Mouse (Mus musculus): ENCODE measurements at regions not wholly inside any gene's neighbourhood (a gene's known extent, or its start where the extent isn't known, plus 50 kb on each side); places are given as distances from the start of the nearest gene placed in this dataset.

DNA sequence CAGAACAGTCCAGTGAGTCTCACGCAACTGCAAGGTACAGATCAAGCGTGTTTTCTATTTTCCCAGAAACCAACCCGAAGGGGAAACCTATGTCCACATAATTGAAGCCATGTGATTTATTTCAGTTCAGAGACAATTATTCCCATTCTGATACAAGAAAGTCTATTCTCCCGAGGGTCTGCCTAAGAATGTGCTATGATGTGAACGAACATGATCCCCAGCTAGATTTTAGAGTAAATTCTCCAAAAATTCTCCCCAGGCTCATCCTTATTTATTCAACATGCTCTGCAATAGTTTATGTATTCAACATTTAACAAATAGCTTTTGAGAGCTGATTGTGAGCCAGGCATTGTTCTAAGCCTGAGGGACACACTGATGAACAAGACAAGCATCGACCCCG, 277.9 kb upstream of the Cdh5 start:
- H3K36me3 ChIP-seq (ENCODE audit: control insufficient read depth, insufficient read depth, low read length), result no peaks in the 10 kb centered on the region
- no peaks in the 10 kb centered on the region for H3K4me1 ChIP-seq (ENCODE audit: control insufficient read depth, insufficient read depth, low read length)
- H3K4me3 ChIP-seq (ENCODE audit: control insufficient read depth, low read depth, low read length), result no peak overlapping the region
- no peak overlapping the region for H3K27ac ChIP-seq (ENCODE audit: control insufficient read depth, insufficient read depth, low read depth, low read length)
- H3K27me3 ChIP-seq (ENCODE audit: control insufficient read depth, insufficient read depth, low read length), result no peaks in the 10 kb centered on the region
- no peak for TF ChIP-seq POLR2A (IDR thresholded peaks at IDR 0.05; ENCODE audit: control insufficient read depth, low read depth, low read length)
- no peak for TF ChIP-seq CTCF (IDR thresholded peaks at IDR 0.05; ENCODE audit: control insufficient read depth, insufficient read depth, insufficient replicate concordance, low read depth, low read length)

DNA sequence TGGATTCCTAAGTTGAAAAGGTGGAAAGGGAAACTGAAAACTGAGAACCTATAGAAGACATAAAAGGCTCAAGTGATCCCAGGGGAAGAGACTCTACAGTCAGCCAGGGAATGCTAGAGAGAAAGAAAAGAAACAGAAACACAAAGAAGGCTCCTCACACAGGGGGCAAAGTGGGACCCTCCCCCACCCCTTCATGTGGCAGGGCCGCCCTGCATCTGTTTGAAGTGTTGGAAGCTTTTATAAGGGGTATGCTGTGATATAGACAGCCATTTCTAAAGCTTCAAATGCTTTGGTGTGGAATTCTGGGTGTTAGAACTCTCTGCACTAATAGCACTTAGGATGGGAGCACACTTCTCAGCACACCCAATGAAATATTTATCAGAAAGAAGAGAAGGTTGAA, 276.7 kb upstream of the Cdh5 start:
- no peak overlapping the region for H3K4me3 ChIP-seq (ENCODE audit: control insufficient read depth, low read depth, low read length)
- no peaks in the 10 kb centered on the region for H3K4me1 ChIP-seq (ENCODE audit: control insufficient read depth, insufficient read depth, low read length)
- no peaks in the 10 kb centered on the region for H3K27me3 ChIP-seq (ENCODE audit: control insufficient read depth, insufficient read depth, low read length)
- no peaks in the 10 kb centered on the region for H3K36me3 ChIP-seq (ENCODE audit: control insufficient read depth, insufficient read depth, low read length)
- TF ChIP-seq CTCF (IDR thresholded peaks at IDR 0.05; ENCODE audit: control insufficient read depth, insufficient read depth, insufficient replicate concordance, low read depth, low read length) (no peak), POLR2A (IDR thresholded peaks at IDR 0.05; ENCODE audit: control insufficient read depth, low read depth, low read length) (no peak)
- H3K27ac ChIP-seq (ENCODE audit: control insufficient read depth, insufficient read depth, low read depth, low read length), result no peak overlapping the region

DNA sequence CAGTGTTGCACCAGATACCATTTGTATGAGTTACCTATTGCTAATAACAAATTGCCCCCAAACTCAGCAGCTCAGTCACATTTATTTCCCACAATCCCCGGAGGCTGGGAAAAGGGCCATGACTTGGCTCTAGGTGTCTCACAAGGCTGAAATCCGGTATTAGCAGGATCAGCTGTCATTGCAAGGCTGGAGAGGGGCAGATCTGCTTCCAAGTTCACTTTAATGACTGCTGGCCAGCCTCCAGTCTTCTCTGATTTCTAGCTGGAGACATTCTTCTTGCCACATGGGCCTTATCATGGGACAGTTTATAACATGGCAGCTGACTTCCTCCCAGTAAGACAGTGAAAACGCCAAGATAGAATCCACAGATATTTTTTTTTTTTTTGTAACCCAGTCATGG, 276.1 kb upstream of the Cdh5 start:
- H3K27me3 ChIP-seq (ENCODE audit: control insufficient read depth, insufficient read depth, low read length), result no peaks in the 10 kb centered on the region

DNA sequence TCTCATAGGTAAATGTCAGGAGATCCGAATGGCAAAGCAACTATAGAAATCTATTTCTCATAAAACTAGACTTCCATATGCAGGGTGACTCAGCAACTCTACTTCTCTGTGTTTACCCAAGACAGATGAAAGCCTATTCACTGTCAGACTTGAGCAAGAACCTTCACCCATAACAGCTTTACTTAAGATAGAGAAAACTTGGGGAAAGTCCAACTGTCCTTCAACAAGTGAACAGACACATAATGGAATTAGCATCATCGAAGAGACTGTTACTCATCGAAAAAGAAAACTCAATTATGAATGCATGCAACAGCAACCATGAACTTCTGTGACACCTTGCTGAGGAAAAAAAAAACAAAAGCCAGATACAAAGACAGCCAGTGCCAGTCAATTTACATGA, 271.0 kb upstream of the Cdh5 start:
- Histone ChIP-seq H3K27ac (ENCODE audit: control insufficient read depth, insufficient read depth, low read depth, low read length) (no peak overlapping the region), H3K4me1 (ENCODE audit: control insufficient read depth, insufficient read depth, low read length) (no peaks in the 10 kb centered on the region), H3K36me3 (ENCODE audit: control insufficient read depth, insufficient read depth, low read length) (no peaks in the 10 kb centered on the region), H3K4me3 (ENCODE audit: control insufficient read depth, low read depth, low read length) (no peak overlapping the region), H3K27me3 (ENCODE audit: control insufficient read depth, insufficient read depth, low read length) (no peaks in the 10 kb centered on the region)
- no peak for TF ChIP-seq CTCF (IDR thresholded peaks at IDR 0.05; ENCODE audit: control insufficient read depth, insufficient read depth, insufficient replicate concordance, low read depth, low read length)
- TF ChIP-seq POLR2A (IDR thresholded peaks at IDR 0.05; ENCODE audit: control insufficient read depth, low read depth, low read length), result no peak

More for the DNA sequence above, 276.1 kb upstream of the Cdh5 start:
- Histone ChIP-seq H3K4me1 (ENCODE audit: control insufficient read depth, insufficient read depth, low read length) (no peaks in the 10 kb centered on the region), H3K36me3 (ENCODE audit: control insufficient read depth, insufficient read depth, low read length) (no peaks in the 10 kb centered on the region), H3K27ac (ENCODE audit: control insufficient read depth, insufficient read depth, low read depth, low read length) (no peak overlapping the region), H3K4me3 (ENCODE audit: control insufficient read depth, low read depth, low read length) (no peak overlapping the region)
- TF ChIP-seq CTCF (IDR thresholded peaks at IDR 0.05; ENCODE audit: control insufficient read depth, insufficient read depth, insufficient replicate concordance, low read depth, low read length), result no peak

DNA sequence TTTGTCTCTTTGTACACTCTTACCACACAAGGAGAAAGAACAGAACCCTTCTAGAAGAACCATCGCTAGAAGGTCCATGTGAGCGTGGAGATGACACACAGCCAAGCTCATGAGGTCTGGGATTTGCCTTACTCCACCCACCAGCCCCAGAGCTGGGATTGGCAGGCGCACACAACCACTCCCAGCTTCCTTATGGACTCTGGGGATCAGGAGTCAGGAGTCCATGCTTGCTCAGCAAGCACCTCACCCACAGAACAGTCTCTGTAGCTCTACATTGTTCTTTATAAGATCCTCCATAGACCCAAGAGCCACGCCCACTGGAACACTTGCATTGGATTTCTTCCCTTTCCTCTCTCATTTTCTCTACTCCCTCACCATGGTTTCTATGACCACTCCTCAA, 261.4 kb upstream of the Cdh5 start:
- H3K27ac ChIP-seq (ENCODE audit: control insufficient read depth, insufficient read depth, low read depth, low read length), result no peak overlapping the region
- no peaks in the 10 kb centered on the region for H3K4me1 ChIP-seq (ENCODE audit: control insufficient read depth, insufficient read depth, low read length)
- TF ChIP-seq CTCF (IDR thresholded peaks at IDR 0.05; ENCODE audit: control insufficient read depth, insufficient read depth, insufficient replicate concordance, low read depth, low read length) (no peak), POLR2A (IDR thresholded peaks at IDR 0.05; ENCODE audit: control insufficient read depth, low read depth, low read length) (no peak)
- no peaks in the 10 kb centered on the region for H3K27me3 ChIP-seq (ENCODE audit: control insufficient read depth, insufficient read depth, low read length)
- no peak overlapping the region for H3K4me3 ChIP-seq (ENCODE audit: control insufficient read depth, low read depth, low read length)
- no peaks in the 10 kb centered on the region for H3K36me3 ChIP-seq (ENCODE audit: control insufficient read depth, insufficient read depth, low read length)

DNA sequence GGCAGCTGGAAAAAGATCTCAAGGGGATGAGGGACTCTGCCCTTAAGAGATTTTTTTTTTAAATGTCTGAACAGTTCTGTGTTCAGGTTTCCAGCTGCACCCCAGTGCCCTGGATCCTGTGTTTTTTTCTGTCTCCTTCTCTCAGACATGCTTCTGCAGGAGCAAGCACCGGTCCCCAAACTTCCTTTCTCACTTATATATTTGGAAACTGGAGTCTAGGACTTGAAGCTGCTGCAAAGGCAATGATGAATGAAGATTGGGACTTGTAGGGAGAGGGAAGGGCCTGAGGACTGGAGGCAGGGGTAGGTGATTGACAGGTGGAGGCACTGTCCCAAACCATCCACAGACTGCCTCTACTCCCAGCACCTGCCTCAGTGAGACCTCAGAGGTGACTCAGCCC, 255.5 kb upstream of the Cdh5 start:
- TF ChIP-seq CTCF (IDR thresholded peaks at IDR 0.05; ENCODE audit: control insufficient read depth, insufficient read depth, insufficient replicate concordance, low read depth, low read length) (no peak), POLR2A (IDR thresholded peaks at IDR 0.05; ENCODE audit: control insufficient read depth, low read depth, low read length) (no peak)
- H3K27ac ChIP-seq (ENCODE audit: control insufficient read depth, insufficient read depth, low read depth, low read length), result no peak overlapping the region

DNA sequence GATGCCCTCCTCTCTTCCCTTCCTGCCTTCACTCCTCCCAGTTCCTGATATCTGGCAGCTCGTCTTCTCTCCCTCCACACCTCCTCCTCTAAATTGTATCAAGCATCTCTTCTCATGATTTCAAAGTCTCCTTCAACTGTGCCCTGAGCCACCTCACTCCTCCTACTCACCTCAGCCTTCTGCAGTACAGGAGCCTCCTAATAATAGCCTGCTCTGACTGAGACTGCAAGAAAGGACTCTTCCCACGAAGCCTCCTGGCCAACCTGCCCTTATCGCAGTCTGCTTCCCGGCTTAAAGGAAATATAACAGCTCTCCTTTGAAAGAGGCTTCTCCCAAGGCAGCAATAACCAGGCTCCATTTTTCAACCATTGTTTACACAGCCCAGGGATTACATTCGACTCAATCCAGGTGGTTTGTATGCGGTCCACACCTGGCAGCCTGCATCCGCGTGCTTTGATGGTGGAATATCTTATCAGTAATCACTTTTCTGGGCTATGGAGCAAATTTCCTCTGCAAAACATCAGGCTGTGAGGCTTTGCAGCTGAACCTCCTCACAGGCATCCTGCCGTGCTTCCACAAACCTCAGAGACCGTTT, 254.9 kb upstream of the Cdh5 start:
- TF ChIP-seq CTCF (IDR thresholded peaks at IDR 0.05; ENCODE audit: control insufficient read depth, insufficient read depth, insufficient replicate concordance, low read depth, low read length), result no peak
- TF ChIP-seq POLR2A (IDR thresholded peaks at IDR 0.05; ENCODE audit: control insufficient read depth, low read depth, low read length), result no peak
- H3K36me3 ChIP-seq (ENCODE audit: control insufficient read depth, insufficient read depth, low read length), result no peaks in the 10 kb centered on the region
- H3K27me3 ChIP-seq (ENCODE audit: control insufficient read depth, insufficient read depth, low read length), result no peaks in the 10 kb centered on the region
- H3K4me3 ChIP-seq (ENCODE audit: control insufficient read depth, low read depth, low read length), result no peak overlapping the region
- no peaks in the 10 kb centered on the region for H3K4me1 ChIP-seq (ENCODE audit: control insufficient read depth, insufficient read depth, low read length)
- no peak overlapping the region for H3K27ac ChIP-seq (ENCODE audit: control insufficient read depth, insufficient read depth, low read depth, low read length)

More for the DNA sequence above, 255.5 kb upstream of the Cdh5 start:
- Histone ChIP-seq H3K4me1 (ENCODE audit: control insufficient read depth, insufficient read depth, low read length) (no peaks in the 10 kb centered on the region), H3K27me3 (ENCODE audit: control insufficient read depth, insufficient read depth, low read length) (no peaks in the 10 kb centered on the region), H3K4me3 (ENCODE audit: control insufficient read depth, low read depth, low read length) (no peak overlapping the region), H3K36me3 (ENCODE audit: control insufficient read depth, insufficient read depth, low read length) (no peaks in the 10 kb centered on the region)

DNA sequence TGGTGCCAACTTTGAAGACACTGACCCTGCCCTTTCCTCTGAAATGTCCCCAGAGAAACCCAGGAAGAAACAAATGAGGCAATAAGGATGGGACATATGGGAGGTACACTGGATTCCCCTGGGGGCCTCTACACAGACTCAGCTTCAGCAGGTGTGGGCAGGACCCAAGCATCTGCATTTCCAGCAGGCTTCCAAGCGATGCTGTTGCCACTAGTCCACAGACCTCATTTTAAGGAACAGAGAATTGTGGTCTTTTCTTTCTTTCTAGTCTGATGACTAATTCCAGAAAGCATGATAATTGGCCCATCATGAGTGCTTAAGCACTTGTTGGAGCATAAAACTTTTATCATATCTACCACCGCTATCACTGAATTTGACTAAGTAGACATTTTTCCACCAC, 251.6 kb upstream of the Cdh5 start:
- no peak for TF ChIP-seq POLR2A (IDR thresholded peaks at IDR 0.05; ENCODE audit: control insufficient read depth, low read depth, low read length)
- no peak for TF ChIP-seq CTCF (IDR thresholded peaks at IDR 0.05; ENCODE audit: control insufficient read depth, insufficient read depth, insufficient replicate concordance, low read depth, low read length)
- H3K4me3 ChIP-seq (ENCODE audit: control insufficient read depth, low read depth, low read length), result no peak overlapping the region
- no peaks in the 10 kb centered on the region for H3K27me3 ChIP-seq (ENCODE audit: control insufficient read depth, insufficient read depth, low read length)

More for the DNA sequence above, 251.6 kb upstream of the Cdh5 start:
- H3K27ac ChIP-seq (ENCODE audit: control insufficient read depth, insufficient read depth, low read depth, low read length), result no peak overlapping the region
- H3K36me3 ChIP-seq (ENCODE audit: control insufficient read depth, insufficient read depth, low read length), result no peaks in the 10 kb centered on the region
- H3K4me1 ChIP-seq (ENCODE audit: control insufficient read depth, insufficient read depth, low read length), result no peaks in the 10 kb centered on the region

All from testis, adult 2 months (tissue).